Mouse (Mus musculus) kidney, adult 9 months (tissue): Measurements from ENCODE around the gene Irf9.

Experiments
- DNase-seq: peaks from one replicate; pipeline ENCODE4 v3.0.0; 2022

Gene Irf9

GRCm38 (mm10) chr14:55581981-55582681 is 21.2 kb upstream of the Irf9 start:
- DNase-seq, result no peak

GRCm38 (mm10) chr14:55584303-55584701 is 19.1 kb upstream of the Irf9 start:
- no peak for DNase-seq

DNA sequence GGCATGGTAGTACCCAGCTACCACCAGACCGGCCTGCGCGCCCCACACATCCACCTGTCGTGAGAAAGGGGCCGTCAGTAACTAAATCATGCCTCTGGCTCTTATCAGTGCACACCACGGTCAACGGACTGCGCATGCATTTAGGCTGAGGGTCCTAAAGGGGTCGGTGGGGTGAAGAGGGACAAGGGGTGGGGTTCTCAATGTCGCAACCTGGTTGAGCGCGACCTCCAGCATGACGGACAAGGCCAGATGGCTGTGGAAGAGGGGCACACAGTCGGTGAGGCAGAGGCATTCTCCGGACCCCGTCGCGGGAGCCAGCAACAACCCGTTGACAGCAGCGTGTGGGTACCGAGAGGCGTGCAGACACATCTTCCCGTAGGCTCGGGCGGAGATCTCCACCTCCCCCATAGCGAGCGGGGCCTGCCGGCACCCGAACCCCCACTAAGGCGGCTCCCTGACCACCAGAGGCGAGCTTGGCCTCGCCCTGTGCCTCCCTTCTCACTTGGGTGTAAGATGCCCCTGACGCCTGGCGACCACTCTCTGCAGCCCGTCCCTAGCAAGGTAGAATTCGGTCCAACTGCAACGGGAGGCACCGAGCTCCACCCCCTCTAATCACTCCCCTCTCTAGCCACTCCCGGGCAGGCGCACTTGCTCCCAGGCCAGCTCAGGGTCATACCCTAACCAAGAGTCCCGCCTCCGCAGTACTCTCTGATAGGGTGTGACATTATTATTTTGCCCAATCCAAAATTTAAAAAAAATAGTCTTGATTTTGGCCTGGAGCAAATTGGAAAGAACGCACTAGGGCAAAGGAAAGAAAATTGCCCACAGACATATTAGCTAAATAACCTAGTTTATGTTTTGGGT is 18.4 kb upstream of the Irf9 start, which contains the start of gene Emc9:
TSS of gene Emc9 (minus strand) at position 601 of the 864 bp plus-strand sequence.
- peak; percentile 87 for DNase-seq

- DNase-seq, result no peak
Measured at GRCm38 (mm10) chr14:55585566-55585960, 17.8 kb upstream of the Irf9 start.

- no peak for DNase-seq
Measured at GRCm38 (mm10) chr14:55586149-55586548, 17.2 kb upstream of the Irf9 start.

DNA sequence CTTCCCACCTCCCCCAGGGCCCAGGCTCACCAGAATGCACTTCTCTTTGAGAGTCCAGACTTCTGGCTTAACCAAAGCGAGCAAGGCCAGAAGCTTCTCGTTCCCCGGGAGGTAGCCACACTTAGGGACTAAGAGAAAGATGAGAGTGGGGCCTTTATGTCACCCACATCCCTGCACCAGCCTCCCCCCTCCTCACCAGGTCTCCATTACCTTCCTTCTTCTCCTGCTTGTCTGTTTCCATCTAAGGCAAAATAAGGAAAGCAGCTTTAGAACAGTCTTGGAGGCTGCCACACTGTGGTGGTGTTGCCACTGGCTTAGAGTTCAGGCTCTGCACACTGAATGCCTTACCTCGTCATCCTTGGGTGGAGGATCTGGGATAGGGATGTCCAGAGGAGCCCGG is 14.1 kb upstream of the Irf9 start:
- DNase-seq, result no peak

- DNase-seq, result no peak
Measured at GRCm38 (mm10) chr14:55589771-55590448, 13.5 kb upstream of the Irf9 start.

DNA sequence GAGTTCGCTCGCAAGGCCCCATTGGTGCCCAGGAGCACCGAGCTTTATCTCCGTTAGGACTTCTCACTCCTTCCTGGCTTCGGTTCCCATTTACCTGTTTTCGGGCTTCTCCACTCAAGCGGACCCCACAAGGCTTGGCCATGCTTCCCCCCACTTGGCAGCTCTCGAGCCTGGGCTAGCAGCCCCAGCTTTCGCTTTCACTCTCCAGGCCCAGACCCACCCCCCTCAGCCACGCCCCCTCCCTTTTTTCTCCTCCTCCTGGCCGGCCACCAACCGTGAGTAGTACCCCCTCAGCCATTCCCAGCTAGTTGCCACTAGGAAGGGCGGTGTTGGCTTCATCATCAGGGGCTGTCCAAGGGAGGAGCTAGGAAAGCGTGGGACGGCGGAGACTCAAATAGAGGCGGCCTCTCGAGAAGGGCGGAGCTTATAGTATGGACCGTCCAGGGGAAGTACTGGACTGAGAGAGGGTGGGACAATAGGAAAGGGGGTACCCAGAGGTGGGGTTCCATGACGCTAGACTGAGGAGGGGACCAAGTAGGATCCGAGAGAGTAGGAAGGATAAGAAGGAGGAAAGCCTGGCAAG is 12.5 kb upstream of the Irf9 start, which contains the start of gene Psme2:
TSS of gene Psme2 (minus strand) at position 366 of the 583 bp plus-strand sequence.
- peak; percentile 99 for DNase-seq

GRCm38 (mm10) chr14:55591331-55591891 is 12.0 kb upstream of the Irf9 start, which contains the start of gene Rnf31:
Gene Rnf31, plus strand, starts transcription at chr14:55591708.
- DNase-seq, result peak; percentile 99

DNA sequence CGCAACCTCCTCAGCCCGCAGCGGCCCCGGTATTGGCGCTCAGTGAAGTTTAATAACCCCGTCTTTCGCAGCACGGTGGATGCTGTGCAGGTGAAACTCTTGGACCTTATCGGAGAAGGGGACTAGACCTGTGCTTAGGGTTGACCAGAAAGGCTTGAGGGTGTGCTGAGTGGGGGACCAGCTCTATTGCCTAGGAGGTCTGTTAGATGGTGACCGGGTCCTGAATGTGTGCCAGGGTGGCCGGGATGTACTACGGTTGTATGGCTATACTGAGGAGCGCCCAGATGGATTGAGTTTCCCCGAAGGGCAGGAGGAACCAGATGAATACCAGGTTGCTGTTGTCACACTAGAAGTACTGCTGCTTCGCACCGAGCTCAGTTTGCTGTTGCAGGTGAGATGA is 11.1 kb upstream of the Irf9 start:
- DNase-seq, result peak; percentile 49

DNA sequence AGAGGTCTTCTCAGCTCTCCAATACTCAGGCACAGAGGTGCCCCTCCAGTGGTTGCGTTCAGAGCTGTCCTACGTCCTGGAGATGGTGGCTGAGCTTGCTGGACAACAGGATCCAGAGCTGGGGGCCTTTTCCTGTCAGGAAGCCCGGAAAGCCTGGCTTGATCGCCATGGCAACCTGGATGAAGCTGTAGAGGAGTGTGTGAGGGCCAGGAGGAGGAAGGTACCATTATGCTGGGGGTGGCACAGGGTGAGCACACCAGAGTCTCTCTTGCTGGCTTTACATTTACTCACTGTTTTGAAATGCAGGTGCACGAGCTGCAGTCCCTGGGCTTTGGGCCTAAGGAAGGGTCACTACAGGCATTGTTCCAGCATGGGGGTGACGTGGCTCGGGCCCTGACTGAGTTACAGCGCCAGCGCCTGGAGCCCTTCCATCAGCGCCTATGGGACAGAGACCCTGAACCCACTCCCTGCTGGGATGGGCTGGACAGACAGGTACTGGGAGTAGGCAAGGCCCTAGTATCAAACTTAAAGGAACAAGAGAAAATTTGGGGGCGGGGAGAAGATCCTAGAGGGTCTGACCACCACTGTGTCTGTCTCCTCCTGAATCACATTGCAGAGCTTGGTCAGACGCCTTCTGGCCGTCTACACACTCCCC is 7.2 kb upstream of the Irf9 start:
- DNase-seq, result no peak

DNA sequence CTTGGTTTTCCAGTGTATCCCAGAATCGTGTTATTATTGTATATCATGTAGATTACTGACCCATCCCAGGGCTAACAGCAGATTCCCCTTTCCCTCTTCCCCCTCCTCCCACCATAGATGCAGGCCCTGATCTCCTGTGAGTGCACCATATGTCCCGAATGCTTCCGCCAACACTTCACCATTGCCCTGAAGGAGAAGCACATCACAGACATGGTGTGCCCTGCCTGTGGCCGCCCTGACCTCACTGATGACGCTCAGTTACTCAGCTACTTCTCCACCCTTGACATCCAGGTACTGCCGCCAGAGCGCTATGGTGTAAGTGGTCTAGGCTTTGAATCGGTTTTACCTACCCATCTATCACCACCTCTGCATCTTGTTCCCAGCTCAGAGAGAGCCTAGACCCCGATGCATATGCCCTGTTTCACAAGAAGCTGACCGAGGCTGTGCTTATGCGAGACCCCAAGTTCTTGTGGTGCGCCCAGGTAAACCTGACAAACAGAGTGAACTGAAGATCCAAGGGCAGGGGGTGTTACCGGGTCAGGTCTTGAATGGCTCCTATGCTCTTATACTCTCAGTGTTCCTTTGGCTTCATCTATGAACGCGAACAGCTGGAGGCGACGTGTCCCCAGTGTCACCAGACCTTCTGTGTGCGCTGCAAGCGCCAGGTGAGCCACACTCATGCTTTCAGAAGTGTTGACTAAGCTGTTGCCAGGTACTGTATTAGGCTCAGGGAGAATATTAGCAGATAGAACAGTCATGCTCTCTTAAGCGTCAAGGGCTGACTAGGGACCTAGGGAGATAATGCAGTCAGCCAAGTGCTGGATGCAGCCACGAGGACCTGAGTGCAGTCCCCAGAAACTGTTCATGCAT is 4.6 kb upstream of the Irf9 start:
- DNase-seq, result no peak

GRCm38 (mm10) chr14:55603633-55604576 is 534 bp downstream of the Irf9 start:
- DNase-seq, result peak; percentile 98

DNA sequence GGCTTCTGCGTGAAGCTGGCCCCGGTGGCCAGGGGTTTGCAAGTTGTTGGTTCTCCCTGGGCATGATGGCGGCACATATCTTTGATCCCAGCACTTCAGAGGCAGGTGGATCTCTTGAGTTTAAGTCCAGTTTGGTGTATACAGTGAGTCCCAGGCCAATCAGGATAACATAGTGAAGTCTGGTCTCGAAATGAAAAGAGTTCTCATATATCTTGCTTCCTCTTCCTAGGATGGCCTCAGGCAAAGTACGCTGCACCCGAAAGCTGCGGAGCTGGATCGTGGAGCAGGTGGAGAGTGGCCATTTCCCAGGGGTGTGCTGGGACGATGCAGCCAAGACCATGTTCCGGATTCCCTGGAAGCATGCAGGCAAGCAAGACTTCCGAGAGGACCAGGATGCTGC is 1.5 kb downstream of the Irf9 start:
- no peak for DNase-seq

- DNase-seq, result no peak
Measured at GRCm38 (mm10) chr14:55605743-55606459, 2.5 kb downstream of the Irf9 start.

DNA sequence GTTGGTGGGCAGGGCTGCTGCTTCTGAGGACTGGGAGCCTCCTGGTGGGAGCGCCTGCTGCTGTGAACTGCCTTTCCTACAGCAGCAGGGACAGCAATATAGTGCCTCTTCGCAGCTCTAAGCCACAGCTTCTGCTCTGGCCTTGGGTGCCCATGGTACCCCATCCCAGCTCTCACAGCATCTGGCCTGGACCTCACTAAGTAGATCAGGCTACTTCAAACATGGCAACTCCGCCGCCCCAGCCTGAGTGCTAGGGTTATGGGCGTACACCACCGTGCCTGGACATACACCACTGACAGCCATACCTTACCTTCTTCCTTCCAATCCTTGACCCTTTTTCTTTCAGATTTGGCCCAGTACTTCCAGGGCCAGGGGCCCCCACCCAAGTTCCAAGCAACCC is 5.0 kb downstream of the Irf9 start:
- no peak for DNase-seq

GRCm38 (mm10) chr14:55613346-55613745 is 10.0 kb downstream of the Irf9 start:
- peak; percentile 68 for DNase-seq

- no peak for DNase-seq
Measured at GRCm38 (mm10) chr14:55614565-55615178, 11.3 kb downstream of the Irf9 start.

- DNase-seq, result no peak
Measured at GRCm38 (mm10) chr14:55615876-55616275, 12.5 kb downstream of the Irf9 start.
